Mouse (Mus musculus) limb, embryonic 12.5 days (tissue): ENCODE results near the gene Slc5a5. TPM values are rescaled to one million over a fixed set of nuclear protein-coding genes. Genes with fewer than 3 reads are reported as not detected.
A peak's percentile ranks its signal among the peaks of the same experiment; 100 is the strongest.

Experiments used
- ATAC-seq: fragments of 200-750 bp; cut with Nextera tagmentation; 2 replicates; pipeline ENCODE4 v1.8.0; 2017; ENCODE audit warnings: low read depth, moderate TSS enrichment; ENCODE audit not compliant: insufficient number of reproducible peaks, insufficient read depth, low FRiP score, low TSS enrichment
- H3K27ac ChIP-seq: fragments of 300-500 bp; sonication (generic); 2 replicates; pipeline ENCODE4 v1.5.1; 2016; ENCODE audit warnings: mild to moderate bottlenecking, moderate library complexity
- H3K27me3 ChIP-seq: fragments of 300-500 bp; sonication (generic); 2 replicates; pipeline ENCODE4 v1.6.1; 2016; ENCODE audit warnings: mild to moderate bottlenecking, moderate library complexity
- H3K36me3 ChIP-seq: fragments of 300-500 bp; sonication (generic); 2 replicates; pipeline ENCODE4 v1.6.1; 2016; ENCODE audit warnings: mild to moderate bottlenecking, moderate library complexity
- H3K4me1 ChIP-seq: fragments of 300-500 bp; sonication (generic); replicated peaks from 2 replicates; pipeline ENCODE4 v1.6.1; 2016
- H3K4me2 ChIP-seq: fragments of 300-500 bp; sonication (generic); 2 replicates; pipeline ENCODE4 v1.6.1; 2016; ENCODE audit warnings: mild to moderate bottlenecking, moderate library complexity
- H3K4me3 ChIP-seq: fragments of 300-500 bp; sonication (generic); replicated peaks from 2 replicates; pipeline ENCODE4 v1.5.1; 2016; ENCODE audit warnings: mild to moderate bottlenecking
- H3K9ac ChIP-seq: fragments of 300-500 bp; sonication (generic); replicated peaks from 2 replicates; pipeline ENCODE4 v1.6.1; 2016; ENCODE audit warnings: mild to moderate bottlenecking, moderate library complexity
- H3K9me3 ChIP-seq: fragments of 300-500 bp; sonication (generic); 2 replicates; pipeline ENCODE4 v1.6.1; 2016; ENCODE audit warnings: mild to moderate bottlenecking, moderate library complexity
- WGBS: fragments of 180-500 bp; shearing (Covaris S2); methylation state at CpG from one replicate; pipeline ENCODE4 v1.1.7; 2016; 5-methylcytosine and 5-hydroxymethylcytosine counted together
- polyA plus RNA-seq: library from polyadenylated mRNA; unstranded; fragments of >200 nt; fragmentation: Nextera tagmentation; extraction: Ambion mirVana; gene quantifications from 2 replicates; pipeline ENCODE4 v1.2.1, GENCODE M21; 2016

Slc5a5 gene
- polyA plus RNA-seq, 1 experiment from 2014 or later = 0.15 TPM

DNA sequence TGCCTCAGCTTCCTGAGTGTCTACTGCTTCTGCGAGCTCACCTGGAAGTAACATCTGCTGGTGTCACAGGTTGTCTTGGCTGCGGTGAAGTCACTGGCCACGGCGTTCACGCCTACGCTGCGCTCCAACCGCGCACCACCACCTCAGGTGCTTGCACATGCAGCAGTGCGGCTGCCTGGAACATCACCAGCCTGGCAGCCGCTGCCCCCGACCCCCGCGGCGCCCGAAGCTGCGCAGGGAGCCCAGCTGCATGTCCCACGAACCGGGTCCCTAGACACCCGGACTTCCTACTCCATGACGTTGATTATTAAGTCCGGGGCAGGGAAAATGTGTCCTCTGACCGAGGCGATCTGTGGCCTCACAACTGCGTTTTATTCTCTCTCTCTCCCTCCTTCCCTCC lies 50.1 kb downstream of the Slc5a5 start:
- no peak for ATAC-seq
- Histone ChIP-seq H3K27me3 (peaks cover 10% of the 10 kb centered on the region), H3K4me1 (peaks cover 16% of the 10 kb centered on the region), H3K36me3 (no peaks in the 10 kb centered on the region), H3K9me3 (no peaks in the 10 kb centered on the region), H3K9ac (no peak overlapping the region; the same call in 1 of the 2 replicates), H3K4me2 (no peak overlapping the region), H3K27ac (no peak overlapping the region), H3K4me3 (no peak overlapping the region)
- WGBS = 64% methylated on average over 25 of the region's 25 CpGs

DNA sequence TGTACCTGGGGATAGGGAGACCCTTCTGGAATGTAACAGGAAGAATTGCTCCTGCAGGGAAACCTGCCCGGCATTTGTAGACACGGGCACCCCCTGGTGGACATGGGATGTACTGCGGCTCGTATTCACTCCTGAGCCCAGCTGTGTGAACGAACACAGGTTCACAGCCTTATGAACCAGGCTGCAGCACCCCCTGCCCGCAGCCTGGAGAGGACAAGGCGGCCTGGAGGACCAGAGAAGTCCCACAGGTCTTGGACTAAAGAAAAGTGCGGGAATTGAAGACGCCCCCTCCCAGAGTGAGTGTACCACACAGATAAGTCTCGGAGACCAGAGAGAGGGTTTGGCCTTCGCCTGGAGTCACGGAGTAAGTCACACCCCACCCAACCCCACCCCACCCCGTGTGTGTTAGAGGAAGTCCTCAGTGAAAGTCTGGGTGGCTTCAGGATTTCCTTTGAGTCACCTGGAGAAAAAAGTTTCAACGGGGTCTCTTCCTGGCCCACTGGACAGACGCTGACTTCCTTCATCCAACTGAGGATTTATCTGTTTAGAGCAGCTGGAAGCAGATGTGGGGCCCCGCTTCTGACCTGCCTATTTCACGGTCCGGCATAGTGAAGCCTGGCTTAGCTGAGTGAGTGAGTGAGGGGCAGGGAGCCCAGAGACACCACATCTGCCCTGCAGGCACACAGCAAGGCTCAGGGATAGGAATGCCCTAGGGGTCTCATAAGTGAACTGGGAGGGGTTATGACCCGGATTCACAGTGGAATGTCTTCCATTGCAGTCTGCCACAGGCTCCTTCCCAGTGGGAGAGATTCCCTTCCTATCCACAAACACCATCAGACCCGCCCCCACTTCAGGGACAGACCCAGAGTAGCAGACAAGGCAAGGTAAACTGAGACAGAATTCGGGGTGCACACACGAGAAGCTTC lies 51.1 kb downstream of the Slc5a5 start:
- ATAC-seq = no peak
- Histone ChIP-seq H3K27me3 (peaks cover 5% of the 10 kb centered on the region; the same call in 1 of the 2 replicates), H3K27ac (no peak overlapping the region), H3K4me1 (peaks cover 16% of the 10 kb centered on the region), H3K9ac (no peak overlapping the region), H3K4me2 (no peak overlapping the region), H3K36me3 (no peaks in the 10 kb centered on the region), H3K4me3 (no peak overlapping the region), H3K9me3 (no peaks in the 10 kb centered on the region)
- WGBS = 36% methylated on average over 22 of the region's 22 CpGs

DNA sequence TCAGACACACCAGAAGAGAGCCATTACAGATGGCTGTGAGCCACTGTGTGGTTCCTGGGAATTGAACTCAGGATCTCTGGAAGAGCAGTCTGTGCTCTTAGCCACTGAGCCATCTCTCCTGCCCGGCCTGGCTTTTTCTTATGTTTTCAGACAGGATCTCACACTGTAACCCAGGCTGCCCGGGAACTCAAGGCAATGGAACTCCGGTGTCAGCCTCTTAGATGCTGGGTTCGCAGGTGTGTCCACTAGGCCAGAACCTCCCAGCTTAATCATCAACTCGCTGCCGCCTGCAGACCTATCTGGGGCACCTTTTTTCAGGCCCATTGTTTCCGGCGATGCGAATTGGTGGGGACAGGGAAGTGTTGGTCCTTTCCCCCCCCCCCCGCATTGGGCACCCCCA lies 52.0 kb downstream of the Slc5a5 start:
- Histone ChIP-seq H3K27ac (no peak overlapping the region), H3K4me1 (peaks cover 16% of the 10 kb centered on the region), H3K4me3 (no peak overlapping the region), H3K9ac (no peak overlapping the region), H3K9me3 (no peaks in the 10 kb centered on the region), H3K27me3 (peaks cover 5% of the 10 kb centered on the region; the same call in 1 of the 2 replicates), H3K4me2 (no peak overlapping the region), H3K36me3 (peaks cover 5% of the 10 kb centered on the region)
- 54% methylated on average over 10 of the region's 10 CpGs for WGBS
- ATAC-seq = no peak

DNA sequence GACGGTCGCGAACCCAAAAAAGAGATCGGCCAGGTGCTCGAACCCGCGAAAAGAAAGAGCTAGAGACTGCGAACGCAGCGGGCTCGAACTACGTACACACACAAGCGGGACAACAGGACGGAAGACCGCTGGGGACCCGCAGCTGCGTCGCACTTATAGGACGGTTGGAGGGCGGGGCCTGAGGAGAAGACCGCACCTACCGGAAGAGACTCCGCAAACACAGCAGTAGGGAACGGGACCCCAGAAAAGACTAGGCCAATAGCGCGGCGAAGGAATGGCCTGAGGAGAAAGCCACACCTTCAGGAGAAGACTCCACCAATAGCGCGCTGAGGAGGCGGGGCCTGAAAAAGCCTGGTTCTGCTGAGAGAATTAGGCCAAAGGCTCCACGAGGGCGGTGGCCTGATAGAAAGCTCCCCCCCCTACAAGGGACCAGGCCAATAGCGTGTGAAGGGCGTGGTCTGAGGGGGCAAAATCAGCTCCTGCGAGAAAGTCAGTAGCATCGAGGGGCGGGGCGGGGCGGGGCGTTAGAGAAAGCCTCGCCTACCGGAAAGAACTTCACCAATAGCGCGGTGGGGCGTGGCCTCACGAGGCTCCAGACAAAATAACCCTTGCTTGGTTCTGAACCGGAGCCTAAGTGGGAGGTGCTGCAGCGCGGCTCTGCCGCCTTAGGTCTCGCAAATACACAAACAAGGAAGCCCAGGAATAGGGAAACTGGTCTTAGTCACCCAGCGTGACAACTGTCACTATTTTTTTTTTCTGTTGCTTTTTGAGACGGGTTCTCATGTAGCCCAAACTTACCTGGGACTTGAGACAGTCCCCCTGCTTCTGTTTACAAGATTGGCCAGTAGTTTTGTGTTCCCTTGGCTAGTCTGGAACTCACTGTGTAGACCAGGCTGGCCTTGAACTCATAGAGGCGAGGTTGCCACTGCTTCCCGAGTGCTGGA lies 52.9 kb downstream of the Slc5a5 start, which contains the start of gene Arrdc2:
Gene Arrdc2, minus strand, starts transcription at position 313 of the 944 bp plus-strand sequence.
- H3K27ac ChIP-seq = peak within 1 kb of the TSS; percentile 85
- peak within 1 kb of the TSS; percentile 80 for H3K4me2 ChIP-seq
- H3K36me3 ChIP-seq = peaks cover 11% of the 10 kb centered on the region
- ATAC-seq = peak; percentile 96
- H3K4me3 ChIP-seq = peak within 1 kb of the TSS; percentile 67
- H3K27me3 ChIP-seq = peaks cover 5% of the 10 kb centered on the region; the same call in 1 of the 2 replicates
- H3K4me1 ChIP-seq = peaks cover 16% of the 10 kb centered on the region
- H3K9me3 ChIP-seq = no peaks in the 10 kb centered on the region
- whole genome bisulfite sequencing = 3% methylated on average over 55 of the region's 55 CpGs
- peak within 1 kb of the TSS; percentile 75 for H3K9ac ChIP-seq

DNA sequence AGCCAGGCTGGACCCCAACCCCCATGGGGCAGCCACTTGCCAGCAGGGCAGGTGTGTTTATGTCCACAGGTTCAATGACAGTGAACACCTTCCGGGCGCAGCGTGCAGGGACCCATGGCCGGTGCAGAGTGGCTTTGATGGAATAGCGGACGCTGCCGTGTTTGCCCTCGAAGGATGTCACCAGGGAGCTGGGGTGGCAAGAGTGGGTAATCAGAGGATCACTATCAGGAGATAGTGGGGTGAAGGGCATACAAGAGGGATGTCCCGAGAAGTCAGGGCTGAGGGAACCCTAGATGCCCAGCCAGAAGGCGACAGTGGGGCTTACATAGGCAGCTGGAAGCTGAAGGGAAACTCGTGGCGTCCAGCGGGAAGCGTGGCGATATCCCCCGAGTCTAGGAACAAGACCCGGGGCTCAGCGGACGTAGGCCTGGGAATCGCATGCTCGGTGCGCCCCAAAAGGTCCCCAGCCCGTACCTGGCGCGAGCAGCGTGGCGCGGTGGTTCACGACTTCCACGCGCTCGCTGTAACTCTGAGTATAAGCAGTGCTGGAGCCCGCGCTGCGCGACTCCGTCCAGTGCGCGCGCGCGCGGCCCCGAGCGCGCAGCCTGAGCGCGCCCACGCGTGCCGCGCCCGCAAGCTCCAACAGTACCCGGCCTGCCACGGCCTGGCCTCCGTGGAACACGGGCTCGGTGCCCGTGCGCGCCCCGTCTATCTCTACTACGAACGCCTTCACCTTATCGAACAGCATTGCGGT lies 53.7 kb downstream of the Slc5a5 start:
- peaks cover 11% of the 10 kb centered on the region for H3K36me3 ChIP-seq
- 3% methylated on average over 66 of the region's 66 CpGs for WGBS
- peak overlapping the region; percentile 80 for H3K4me2 ChIP-seq
- no peaks in the 10 kb centered on the region for H3K9me3 ChIP-seq
- peak overlapping the region; percentile 67 for H3K4me3 ChIP-seq
- peaks cover 5% of the 10 kb centered on the region; the same call in 1 of the 2 replicates for H3K27me3 ChIP-seq
- peaks cover 17% of the 10 kb centered on the region for H3K4me1 ChIP-seq
- H3K27ac ChIP-seq = peak overlapping the region; percentile 85
- ATAC-seq = peak; percentile 8
- H3K9ac ChIP-seq = peak overlapping the region; percentile 75

DNA sequence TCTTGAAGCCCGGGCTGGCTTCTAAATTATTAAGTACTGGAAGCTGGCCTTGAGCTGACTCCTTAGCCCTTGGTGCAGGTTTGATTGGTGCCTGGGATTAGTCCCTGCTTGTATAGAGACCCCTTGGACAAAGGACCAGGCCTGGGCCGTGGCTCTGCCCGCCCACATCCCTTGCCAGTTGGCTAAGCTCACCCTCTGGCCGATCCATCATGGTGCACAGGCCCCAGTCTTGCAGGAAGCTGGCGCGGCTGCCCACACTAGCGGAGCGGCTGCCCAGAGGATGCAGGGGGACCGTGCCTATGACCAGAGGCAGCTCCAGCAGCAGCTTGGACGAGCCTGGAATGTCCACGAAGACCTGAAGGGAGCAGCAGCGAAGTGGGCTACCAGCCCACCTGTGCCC lies 55.9 kb downstream of the Slc5a5 start:
- no peak for ATAC-seq
- H3K4me1 ChIP-seq = peaks cover 27% of the 10 kb centered on the region

DNA sequence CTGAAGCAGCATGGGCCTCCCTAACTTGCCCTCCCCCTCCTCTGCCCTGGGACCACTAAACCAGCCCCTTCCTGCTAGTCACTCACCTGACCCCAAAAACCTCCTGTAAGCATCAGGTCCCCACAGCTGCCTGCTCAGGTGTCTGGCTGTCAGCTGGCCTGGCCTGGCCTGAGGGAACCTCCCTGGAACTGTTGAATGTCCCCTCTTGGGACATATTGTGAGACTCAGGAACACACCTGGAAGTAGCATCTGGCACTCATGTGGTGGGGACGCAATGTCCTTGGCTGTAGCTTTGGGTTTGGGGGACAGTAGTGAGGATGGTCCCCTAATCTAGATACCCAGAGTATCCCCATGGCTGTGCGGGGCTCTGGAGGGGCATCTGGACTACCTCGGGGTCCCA lies 58.5 kb downstream of the Slc5a5 start:
- ATAC-seq = no peak
- peaks cover 16% of the 10 kb centered on the region for H3K4me1 ChIP-seq
- whole genome bisulfite sequencing = 95% methylated on average over 3 of the region's 3 CpGs
- H3K27me3 ChIP-seq = no peaks in the 10 kb centered on the region
- H3K4me3 ChIP-seq = no peak overlapping the region
- H3K9ac ChIP-seq = no peak overlapping the region
- peaks cover 11% of the 10 kb centered on the region for H3K36me3 ChIP-seq
- H3K9me3 ChIP-seq = no peaks in the 10 kb centered on the region
- H3K27ac ChIP-seq = no peak overlapping the region
- H3K4me2 ChIP-seq = no peak overlapping the region

More for the DNA sequence above, 55.9 kb downstream of the Slc5a5 start:
- Histone ChIP-seq H3K27me3 (0 out of 2 replicates have a peak, but pooled peaks cover 2% of the 10 kb centered on the region), H3K36me3 (peaks cover 11% of the 10 kb centered on the region), H3K4me2 (no peak overlapping the region), H3K9ac (no peak overlapping the region), H3K9me3 (no peaks in the 10 kb centered on the region), H3K4me3 (no peak overlapping the region), H3K27ac (no peak overlapping the region)
- 85% methylated on average over 12 of the region's 12 CpGs for WGBS

DNA sequence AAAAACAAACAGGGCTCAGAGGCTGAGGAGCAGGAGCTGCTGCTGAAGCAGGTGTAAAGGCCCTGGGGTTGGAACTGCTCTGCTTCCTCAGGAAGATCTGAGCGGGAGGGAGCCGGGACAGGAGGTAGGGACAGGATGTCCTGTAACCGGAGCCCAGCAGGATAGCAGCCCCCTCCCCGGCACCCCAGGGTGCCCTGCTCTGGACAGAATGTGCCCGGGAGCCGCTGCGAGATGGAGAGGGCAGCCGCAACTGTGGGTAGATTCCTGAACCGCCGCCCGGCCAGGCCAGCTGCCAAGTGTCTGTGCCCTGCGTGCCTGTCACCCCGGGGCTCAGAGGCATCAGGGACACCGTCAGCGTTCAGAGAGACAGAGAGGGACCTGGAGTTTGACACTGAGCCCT lies 59.0 kb downstream of the Slc5a5 start:
- no peak overlapping the region for H3K4me3 ChIP-seq
- peaks cover 13% of the 10 kb centered on the region for H3K4me1 ChIP-seq
- H3K27me3 ChIP-seq = no peaks in the 10 kb centered on the region
- no peak overlapping the region for H3K9ac ChIP-seq
- no peaks in the 10 kb centered on the region for H3K9me3 ChIP-seq
- peaks cover 11% of the 10 kb centered on the region for H3K36me3 ChIP-seq
- ATAC-seq = no peak
- H3K4me2 ChIP-seq = no peak overlapping the region
- WGBS = 55% methylated on average over 15 of the region's 15 CpGs
- no peak overlapping the region for H3K27ac ChIP-seq

DNA sequence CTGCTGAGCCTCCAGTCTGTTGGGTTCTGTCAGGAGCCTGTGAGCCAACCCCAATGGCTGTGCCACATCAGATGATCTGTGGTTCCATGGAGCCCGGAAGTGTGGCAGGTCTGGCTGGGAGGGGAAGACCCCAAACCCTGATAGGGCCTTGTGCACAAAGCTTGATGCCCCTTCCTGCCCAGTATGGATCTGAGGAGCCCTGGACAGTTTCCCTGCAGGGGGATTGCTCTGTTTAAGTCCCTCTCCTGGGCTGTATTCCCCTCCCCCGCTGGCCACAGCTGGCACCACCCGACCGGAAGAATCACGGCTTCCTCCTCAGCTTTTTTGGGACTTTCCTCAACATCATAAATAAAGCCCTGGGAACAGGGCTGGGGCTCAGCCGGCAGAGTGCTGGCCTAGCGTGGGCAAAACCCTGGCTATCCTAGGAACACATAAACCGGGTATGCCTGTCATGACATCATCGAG lies 59.5 kb downstream of the Slc5a5 start:
- H3K27me3 ChIP-seq = no peaks in the 10 kb centered on the region
- H3K4me1 ChIP-seq = peaks cover 11% of the 10 kb centered on the region
- H3K9ac ChIP-seq = no peak overlapping the region
- no peak for ATAC-seq
- H3K27ac ChIP-seq = no peak overlapping the region
- peaks cover 11% of the 10 kb centered on the region for H3K36me3 ChIP-seq
- 47% methylated on average over 9 of the region's 9 CpGs for WGBS
- H3K9me3 ChIP-seq = no peaks in the 10 kb centered on the region
- no peak overlapping the region for H3K4me2 ChIP-seq
- no peak overlapping the region for H3K4me3 ChIP-seq
